Mouse (Mus musculus) liver, adult 2 months (tissue): ENCODE results near the gene Agpat4.

Experiments
- CTCF ChIP-seq: fragments of 200-500 bp; IDR thresholded peaks from 2 replicates; pipeline ENCODE4 v1.5.1; 2011; ENCODE audit warnings: low read depth, low read length, control low read depth
- POLR2A ChIP-seq: fragments of 200-500 bp; IDR thresholded peaks from 2 replicates; pipeline ENCODE4 v1.6.1; 2011; ENCODE audit warnings: low read length, control low read depth; ENCODE audit not compliant: insufficient read depth; ENCODE audit errors: extremely low read depth

DNA sequence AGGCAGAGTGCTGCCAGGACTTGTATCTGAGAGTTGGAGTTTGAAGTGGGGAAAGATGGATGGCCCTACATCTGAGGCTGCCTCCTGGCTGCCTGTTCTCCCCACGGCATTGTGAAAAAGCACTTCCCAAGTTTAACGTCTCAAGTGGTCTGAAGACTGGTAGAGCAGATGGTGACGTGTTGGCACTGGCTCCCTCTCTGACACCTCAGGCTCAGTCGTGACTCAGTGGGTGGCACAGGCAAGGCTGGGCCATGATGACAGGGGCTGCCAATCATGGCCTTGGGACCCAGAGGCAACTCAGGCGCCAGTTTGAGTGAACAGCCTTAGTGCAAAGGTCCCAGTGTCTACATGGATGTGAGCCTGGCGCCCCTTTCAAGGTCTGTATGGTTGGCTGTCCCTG lies 103.4 kb downstream of the Agpat4 start:
- TF ChIP-seq CTCF (no peak), POLR2A (no peak)
